ENCODE assay signal across 8 mouse cellular contexts in genomic region chr3:102169197-102169905, GRCm38 (mm10). TPM values are rescaled to one million over a fixed set of nuclear protein-coding genes. Genes with fewer than 3 reads are reported as not detected.
DNase-seq lines count a peak whose midpoint lies in the region; ATAC-seq and TF ChIP-seq lines count a peak whose summit lies in the region.

No protein-coding gene starts in this region.

- H3K9ac ChIP-seq in embryonic facial prominence, embryonic 12.5 days: no peak overlapping the region
- H3K9ac ChIP-seq in embryonic facial prominence, embryonic 15.5 days: no peak overlapping the region
- no peak overlapping the region for H3K9ac ChIP-seq in liver, adult 2 months (ENCODE audit: low read depth, low read length)

- no peak; the same call in 1 of the 2 replicates for ATAC-seq in embryonic facial prominence, embryonic 12.5 days (ENCODE audit: insufficient number of reproducible peaks, insufficient read depth, low FRiP score, low TSS enrichment)
- peak; percentile 93 for ATAC-seq in embryonic facial prominence, embryonic 15.5 days (ENCODE audit: insufficient number of reproducible peaks, low FRiP score, low TSS enrichment, low read depth)

- 0 out of 2 replicates have a peak, but pooled peaks cover 6% of the 10 kb centered on the region for H3K36me3 ChIP-seq in embryonic facial prominence, embryonic 12.5 days
- peaks cover 11% of the 10 kb centered on the region for H3K36me3 ChIP-seq in embryonic facial prominence, embryonic 10.5 days (replicated peaks)
- 0 out of 2 replicates have a peak, but pooled peaks cover 6% of the 10 kb centered on the region for H3K36me3 ChIP-seq in embryonic facial prominence, embryonic 15.5 days
- H3K36me3 ChIP-seq in heart, embryonic 10.5 days: peaks cover 16% of the 10 kb centered on the region
- H3K36me3 ChIP-seq in liver, adult 2 months (ENCODE audit: control insufficient read depth, insufficient read depth, low read length): no peaks in the 10 kb centered on the region; the same call in 1 of the 2 replicates

- peaks cover 24% of the 10 kb centered on the region for H3K4me1 ChIP-seq in embryonic facial prominence, embryonic 12.5 days
- H3K4me1 ChIP-seq in embryonic facial prominence, embryonic 10.5 days: peaks cover 21% of the 10 kb centered on the region
- peaks cover 40% of the 10 kb centered on the region for H3K4me1 ChIP-seq in embryonic facial prominence, embryonic 15.5 days
- H3K4me1 ChIP-seq in heart, embryonic 10.5 days: peaks cover 80% of the 10 kb centered on the region
- no peaks in the 10 kb centered on the region for H3K4me1 ChIP-seq in liver, adult 2 months (ENCODE audit: control insufficient read depth, insufficient read depth, low read length)

- TF ChIP-seq POLR2A in liver, adult 2 months (IDR thresholded peaks at IDR 0.05; ENCODE audit: extremely low read depth, insufficient read depth, low read length): no peak

- no peak overlapping the region for H3K4me2 ChIP-seq in embryonic facial prominence, embryonic 12.5 days (replicated peaks)
- H3K4me2 ChIP-seq in embryonic facial prominence, embryonic 15.5 days (replicated peaks): no peak overlapping the region

- H3K27ac ChIP-seq in embryonic facial prominence, embryonic 12.5 days: 0 out of 2 replicates have a peak overlapping the region, but pooled peaks have one; percentile 4
- H3K27ac ChIP-seq in embryonic facial prominence, embryonic 10.5 days (replicated peaks): no peak overlapping the region
- peak overlapping the region; percentile 92 for H3K27ac ChIP-seq in embryonic facial prominence, embryonic 15.5 days (replicated peaks)
- H3K27ac ChIP-seq in heart, embryonic 10.5 days: peak overlapping the region; percentile 85
- H3K27ac ChIP-seq in liver, adult 2 months (replicated peaks; ENCODE audit: insufficient read depth, low read depth, low read length): no peak overlapping the region

- no peaks in the 10 kb centered on the region for H3K27me3 ChIP-seq in embryonic facial prominence, embryonic 12.5 days
- H3K27me3 ChIP-seq in embryonic facial prominence, embryonic 10.5 days (replicated peaks; ENCODE audit: low read depth, poor library complexity, severe bottlenecking): peaks cover 12% of the 10 kb centered on the region
- no peaks in the 10 kb centered on the region for H3K27me3 ChIP-seq in embryonic facial prominence, embryonic 15.5 days
- no peaks in the 10 kb centered on the region for H3K27me3 ChIP-seq in heart, embryonic 10.5 days (ENCODE audit: insufficient read depth, poor library complexity, severe bottlenecking)
- no peaks in the 10 kb centered on the region for H3K27me3 ChIP-seq in liver, adult 2 months (ENCODE audit: control insufficient read depth, insufficient read depth, low read length)

- no peaks in the 10 kb centered on the region for H3K9me3 ChIP-seq in embryonic facial prominence, embryonic 12.5 days
- H3K9me3 ChIP-seq in embryonic facial prominence, embryonic 10.5 days: no peaks in the 10 kb centered on the region
- H3K9me3 ChIP-seq in embryonic facial prominence, embryonic 15.5 days (replicated peaks): no peaks in the 10 kb centered on the region
- H3K9me3 ChIP-seq in heart, embryonic 10.5 days: no peaks in the 10 kb centered on the region

- H3K79me2 ChIP-seq in liver, adult 2 months (ENCODE audit: control insufficient read depth, insufficient read depth, low read length): no peaks in the 10 kb centered on the region

- no peak for TF ChIP-seq CTCF in liver, adult 2 months (IDR thresholded peaks at IDR 0.05; ENCODE audit: low read depth, low read length)

- 70% methylated on average over 13 of the region's 13 CpGs for WGBS in embryonic facial prominence, embryonic 12.5 days
- 89% methylated on average over 13 of the region's 13 CpGs for WGBS in embryonic facial prominence, embryonic 10.5 days
- WGBS in embryonic facial prominence, embryonic 15.5 days: 14% methylated on average over 13 of the region's 13 CpGs
- 41% methylated on average over 13 of the region's 13 CpGs for WGBS in heart, embryonic 10.5 days
- WGBS in liver, adult 2 months: 37% methylated on average over 13 of the region's 13 CpGs

- DNase-seq in embryonic facial prominence, embryonic 10.5 days (ENCODE audit: low spot score): no peak
- DNase-seq in heart, embryonic 10.5 days (ENCODE audit: low spot score): peak; percentile 91
- DNase-seq in kidney, postnatal 10 days: peak; percentile 96
- peak; percentile 33 for DNase-seq in liver, adult 2 months (ENCODE audit: extremely low read depth, low read depth, low spot score)
- peak; percentile 92 for DNase-seq in ovary, adult 18-20 months (ENCODE audit: low spot score)
- DNase-seq in urinary bladder, postnatal 4 days (ENCODE audit: low spot score in 2 of 2): peak; percentile 89 to 92

- H3K4me3 ChIP-seq in embryonic facial prominence, embryonic 12.5 days: no peak overlapping the region
- no peak overlapping the region for H3K4me3 ChIP-seq in embryonic facial prominence, embryonic 10.5 days
- H3K4me3 ChIP-seq in embryonic facial prominence, embryonic 15.5 days (replicated peaks): no peak overlapping the region
- no peak overlapping the region for H3K4me3 ChIP-seq in heart, embryonic 10.5 days
- H3K4me3 ChIP-seq in liver, adult 2 months (ENCODE audit: insufficient read depth, low read depth, low read length): no peak overlapping the region

RNA-seq across cellular contexts. Expression of gene Vangl1, which starts 35.1 kb away (rescaled TPM):
- polyA plus RNA-seq in embryonic facial prominence, embryonic 12.5 days (2016; fragmentation: Nextera tagmentation; extraction: Ambion mirVana): 17.5 and 19.1 TPM in 2 replicates
- polyA plus RNA-seq in embryonic facial prominence, embryonic 10.5 days (2016; fragmentation: Nextera tagmentation; extraction: Ambion mirVana): 12.9 and 13.3 TPM in 2 replicates
- polyA plus RNA-seq in embryonic facial prominence, embryonic 15.5 days (2015; fragmentation: Nextera tagmentation; extraction: Ambion mirVana): 19.2 and 23.1 TPM in 2 replicates
- 26.5 and 32.8 TPM in 2 replicates for polyA plus RNA-seq in heart, embryonic 10.5 days (2016; fragmentation: Nextera tagmentation; extraction: Ambion mirVana)
- 3.6 and 4.6 TPM in 2 replicates for total RNA-seq in liver, adult 2 months (2014; rRNA removed)
- 7.8 and 8.9 TPM in 2 replicates for polyA plus RNA-seq in liver, adult 2 months (2012; rRNA removed)

Comparison
In these comparisons a context has a peak if more than half of its experiments do, and no peak if none do; other contexts are left out.
1. H3K27ac ChIP-seq: peak in embryonic facial prominence, embryonic 12.5 days (single experiment), embryonic facial prominence, embryonic 15.5 days (single experiment) and heart, embryonic 10.5 days (single experiment); none in embryonic facial prominence, embryonic 10.5 days (single experiment) and liver, adult 2 months (single experiment).